ENCODE assay signal across 20 mouse cellular contexts in the genomic region with DNA sequence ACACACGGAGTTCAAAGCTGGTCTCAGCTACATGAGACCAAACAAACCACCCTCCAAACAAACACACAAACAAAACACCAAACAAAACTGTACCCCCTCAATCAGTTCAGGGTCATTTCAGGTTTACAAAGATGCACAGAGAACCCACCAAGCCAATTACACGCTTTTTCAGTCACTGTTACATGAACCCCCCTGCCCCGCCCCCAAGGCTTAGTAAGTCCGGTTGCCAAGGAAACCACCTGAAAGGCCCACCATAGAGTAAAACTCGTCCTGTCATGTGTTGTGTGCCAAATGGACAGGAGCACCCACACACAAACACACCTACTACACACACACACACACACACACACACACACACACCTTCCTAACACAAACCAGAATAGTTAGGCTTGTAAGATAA. TPM values are rescaled to one million over a fixed set of nuclear protein-coding genes. Genes with fewer than 3 reads are reported as not detected.
DNase-seq lines count a peak whose midpoint lies in the region; ATAC-seq lines count a peak whose summit lies in the region.
"Had no signal": no experiment of that assay in that cellular context is flagged by ENCODE, and none has a peak within 500 bp of the region (broad histone marks: within the 10 kb centered on the region; RNA-seq: fewer than 3 reads in every experiment).

No protein-coding gene starts in this region.

- peak; percentile 62 for DNase-seq in forebrain, embryonic 11.5 days (ENCODE audit: low spot score)
- peak; percentile 34 for DNase-seq in neural tube, embryonic 11.5 days (ENCODE audit: low spot score)
- DNase-seq in cerebellum, adult 8-10 months, result no peak
- DNase-seq in cerebellum, postnatal 25 days, result no peak
- DNase-seq: adrenal gland, postnatal 14 days; cerebellum, adult 18-20 months; gastrocnemius, postnatal 36 days; kidney, postnatal 4 days; layer of hippocampus, postnatal 36 days; liver; liver, postnatal 0 days; lung, postnatal 14 days; thymus, postnatal 4 days had no signal

- H3K9ac ChIP-seq in forebrain, embryonic 11.5 days (ENCODE audit: low read length), result no peak overlapping the region
- no peak overlapping the region for H3K9ac ChIP-seq in forebrain, embryonic 16.5 days (replicated peaks; ENCODE audit: low read depth, low read length)
- H3K9ac ChIP-seq in neural tube, embryonic 11.5 days (ENCODE audit: low read length), result no peak overlapping the region
- no peak overlapping the region for H3K9ac ChIP-seq in neural tube, embryonic 15.5 days (replicated peaks)
- H3K9ac ChIP-seq in hindbrain, embryonic 12.5 days, result no peak overlapping the region
- no peak overlapping the region for H3K9ac ChIP-seq in neural tube, embryonic 13.5 days
- H3K9ac ChIP-seq: liver, postnatal 0 days had no signal

- peaks cover 8% of the 10 kb centered on the region; the same call in 1 of the 2 replicates for H3K4me1 ChIP-seq in forebrain, embryonic 11.5 days (replicated peaks; ENCODE audit: control insufficient read depth, insufficient read depth, low read length)
- H3K4me1 ChIP-seq in forebrain, embryonic 16.5 days (replicated peaks; ENCODE audit: control insufficient read depth, insufficient read depth, low read length), result peaks cover 13% of the 10 kb centered on the region
- peaks cover 3% of the 10 kb centered on the region; the same call in 1 of the 2 replicates for H3K4me1 ChIP-seq in neural tube, embryonic 11.5 days (ENCODE audit: control insufficient read depth, insufficient read depth, low read length)
- H3K4me1 ChIP-seq in neural tube, embryonic 15.5 days, result peaks cover 19% of the 10 kb centered on the region
- peaks cover 28% of the 10 kb centered on the region for H3K4me1 ChIP-seq in hindbrain, embryonic 12.5 days
- H3K4me1 ChIP-seq in neural tube, embryonic 13.5 days (replicated peaks), result peaks cover 31% of the 10 kb centered on the region
- H3K4me1 ChIP-seq: megakaryocyte, embryonic 14.5 days had no signal

- H3K9me3 ChIP-seq in forebrain, embryonic 11.5 days (ENCODE audit: control insufficient read depth, low read length), result no peaks in the 10 kb centered on the region
- H3K9me3 ChIP-seq in forebrain, embryonic 16.5 days (ENCODE audit: control insufficient read depth, low read length), result no peaks in the 10 kb centered on the region
- H3K9me3 ChIP-seq in neural tube, embryonic 11.5 days (ENCODE audit: control insufficient read depth, low read length), result no peaks in the 10 kb centered on the region
- no peaks in the 10 kb centered on the region for H3K9me3 ChIP-seq in neural tube, embryonic 15.5 days (replicated peaks)
- H3K9me3 ChIP-seq in hindbrain, embryonic 12.5 days (replicated peaks), result no peaks in the 10 kb centered on the region
- no peaks in the 10 kb centered on the region for H3K9me3 ChIP-seq in neural tube, embryonic 13.5 days
- H3K9me3 ChIP-seq: megakaryocyte, embryonic 14.5 days had no signal

- H3K27me3 ChIP-seq in forebrain, embryonic 11.5 days (ENCODE audit: control insufficient read depth, insufficient read depth, low read length), result no peaks in the 10 kb centered on the region
- H3K27me3 ChIP-seq in forebrain, embryonic 16.5 days (replicated peaks; ENCODE audit: control insufficient read depth, insufficient read depth, low read length), result no peaks in the 10 kb centered on the region
- no peaks in the 10 kb centered on the region for H3K27me3 ChIP-seq in neural tube, embryonic 11.5 days (ENCODE audit: control insufficient read depth, insufficient read depth, low read length)
- H3K27me3 ChIP-seq in neural tube, embryonic 15.5 days (replicated peaks), result no peaks in the 10 kb centered on the region
- peaks cover 10% of the 10 kb centered on the region for H3K27me3 ChIP-seq in hindbrain, embryonic 12.5 days
- H3K27me3 ChIP-seq in neural tube, embryonic 13.5 days, result no peaks in the 10 kb centered on the region
- H3K27me3 ChIP-seq: CH12.LX had no signal

- H3K36me3 ChIP-seq in forebrain, embryonic 11.5 days (ENCODE audit: control insufficient read depth, insufficient read depth, low read length), result no peaks in the 10 kb centered on the region; the same call in 1 of the 2 replicates
- H3K36me3 ChIP-seq in forebrain, embryonic 16.5 days (ENCODE audit: control insufficient read depth, insufficient read depth), result 0 out of 2 replicates have a peak, but pooled peaks cover 3% of the 10 kb centered on the region
- H3K36me3 ChIP-seq in neural tube, embryonic 11.5 days (ENCODE audit: control insufficient read depth, insufficient read depth, low read length), result no peaks in the 10 kb centered on the region; the same call in 1 of the 2 replicates
- H3K36me3 ChIP-seq in neural tube, embryonic 15.5 days, result peaks cover 6% of the 10 kb centered on the region; the same call in 1 of the 2 replicates
- H3K36me3 ChIP-seq in hindbrain, embryonic 12.5 days, result peaks cover 13% of the 10 kb centered on the region; the same call in 1 of the 2 replicates
- H3K36me3 ChIP-seq in neural tube, embryonic 13.5 days, result no peaks in the 10 kb centered on the region

- no peak overlapping the region for H3K4me2 ChIP-seq in forebrain, embryonic 11.5 days (ENCODE audit: low read depth, low read length, severe bottlenecking)
- no peak overlapping the region for H3K4me2 ChIP-seq in forebrain, embryonic 16.5 days (ENCODE audit: low read length)
- H3K4me2 ChIP-seq in neural tube, embryonic 11.5 days (ENCODE audit: low read depth), result no peak overlapping the region
- H3K4me2 ChIP-seq in neural tube, embryonic 15.5 days, result no peak overlapping the region
- H3K4me2 ChIP-seq in hindbrain, embryonic 12.5 days (replicated peaks), result no peak overlapping the region
- H3K4me2 ChIP-seq in neural tube, embryonic 13.5 days, result no peak overlapping the region

- peak; percentile 64; the same call in 1 of the 2 replicates for ATAC-seq in forebrain, embryonic 11.5 days (replicated peaks; ENCODE audit: low FRiP score)
- ATAC-seq in forebrain, embryonic 16.5 days, result no peak
- ATAC-seq in neural tube, embryonic 11.5 days (ENCODE audit: insufficient read depth, low FRiP score, low TSS enrichment), result no peak
- no peak for ATAC-seq in neural tube, embryonic 15.5 days (ENCODE audit: low FRiP score)
- ATAC-seq in hindbrain, embryonic 12.5 days (ENCODE audit: low FRiP score), result peak; percentile 39; the same call in 1 of the 2 replicates
- 0 out of 2 replicates have a peak, but pooled peaks have one; percentile 19 for ATAC-seq in neural tube, embryonic 13.5 days (ENCODE audit: low read depth)
- ATAC-seq: liver, postnatal 0 days had no signal

- no peak overlapping the region for H3K4me3 ChIP-seq in forebrain, embryonic 11.5 days (ENCODE audit: low read depth, low read length)
- H3K4me3 ChIP-seq in forebrain, embryonic 16.5 days (replicated peaks; ENCODE audit: low read length), result no peak overlapping the region
- no peak overlapping the region for H3K4me3 ChIP-seq in neural tube, embryonic 11.5 days (ENCODE audit: low read depth, low read length)
- no peak overlapping the region for H3K4me3 ChIP-seq in neural tube, embryonic 15.5 days (replicated peaks)
- H3K4me3 ChIP-seq in hindbrain, embryonic 12.5 days, result no peak overlapping the region
- H3K4me3 ChIP-seq in neural tube, embryonic 13.5 days, result no peak overlapping the region
- H3K4me3 ChIP-seq: erythroblast, embryonic 14.5 days; megakaryocyte, embryonic 14.5 days had no signal

- H3K27ac ChIP-seq in forebrain, embryonic 11.5 days (ENCODE audit: low read depth, low read length), result no peak overlapping the region
- H3K27ac ChIP-seq in forebrain, embryonic 16.5 days (ENCODE audit: low read length), result no peak overlapping the region
- H3K27ac ChIP-seq in neural tube, embryonic 11.5 days (ENCODE audit: low read depth, low read length), result no peak overlapping the region
- H3K27ac ChIP-seq in neural tube, embryonic 15.5 days (replicated peaks), result no peak overlapping the region
- no peak overlapping the region for H3K27ac ChIP-seq in hindbrain, embryonic 12.5 days
- H3K27ac ChIP-seq in neural tube, embryonic 13.5 days (replicated peaks), result no peak overlapping the region

- 25% methylated on average over 5 of the region's 5 CpGs for WGBS in forebrain, embryonic 11.5 days
- WGBS in forebrain, embryonic 16.5 days, result 13% methylated on average over 5 of the region's 5 CpGs
- 39% methylated on average over 5 of the region's 5 CpGs for WGBS in neural tube, embryonic 11.5 days
- 24% methylated on average over 5 of the region's 5 CpGs for WGBS in neural tube, embryonic 15.5 days
- WGBS in hindbrain, embryonic 12.5 days, result 26% methylated on average over 5 of the region's 5 CpGs
- WGBS in neural tube, embryonic 13.5 days, result 15% methylated on average over 5 of the region's 5 CpGs

RNA-seq across cellular contexts. Expression of a gene that starts 18.4 kb away (rescaled TPM):
- 260 and 266 TPM in 2 replicates for polyA plus RNA-seq in forebrain, embryonic 11.5 days (2014; fragmentation: Nextera tagmentation; extraction: Ambion mirVana)
- 301 and 306 TPM in 2 replicates for polyA plus RNA-seq in forebrain, embryonic 16.5 days (2015; fragmentation: Nextera tagmentation; extraction: Ambion mirVana)
- polyA plus RNA-seq in neural tube, embryonic 11.5 days (2014; fragmentation: Nextera tagmentation; extraction: Ambion mirVana), result 246 and 247 TPM in 2 replicates
- 232 and 258 TPM in 2 replicates for polyA plus RNA-seq in neural tube, embryonic 15.5 days (2015; fragmentation: Nextera tagmentation; extraction: Ambion mirVana)
- 340 and 382 TPM in 2 replicates for polyA plus RNA-seq in hindbrain, embryonic 12.5 days (2016; fragmentation: Nextera tagmentation; extraction: Ambion mirVana)
- 306 and 328 TPM in 2 replicates for polyA plus RNA-seq in neural tube, embryonic 13.5 days (2015; fragmentation: Nextera tagmentation; extraction: Ambion mirVana)
- polyA plus RNA-seq: erythroblast, embryonic 14.5 days had no signal

RNA-seq across cellular contexts. Expression of a gene that starts 50.5 kb away (rescaled TPM):
- polyA plus RNA-seq in forebrain, embryonic 11.5 days (2014; fragmentation: Nextera tagmentation; extraction: Ambion mirVana), result 5.9 and 6.2 TPM in 2 replicates
- 5.6 and 7.6 TPM in 2 replicates for polyA plus RNA-seq in forebrain, embryonic 16.5 days (2015; fragmentation: Nextera tagmentation; extraction: Ambion mirVana)
- polyA plus RNA-seq in neural tube, embryonic 11.5 days (2014; fragmentation: Nextera tagmentation; extraction: Ambion mirVana), result 11.8 and 12.8 TPM in 2 replicates
- 17.3 and 18.2 TPM in 2 replicates for polyA plus RNA-seq in neural tube, embryonic 15.5 days (2015; fragmentation: Nextera tagmentation; extraction: Ambion mirVana)
- polyA plus RNA-seq in hindbrain, embryonic 12.5 days (2016; fragmentation: Nextera tagmentation; extraction: Ambion mirVana), result 6.3 and 7.5 TPM in 2 replicates
- polyA plus RNA-seq in neural tube, embryonic 13.5 days (2015; fragmentation: Nextera tagmentation; extraction: Ambion mirVana), result 10.7 and 14.1 TPM in 2 replicates

Comparison
In these comparisons a context has a peak if more than half of its experiments do, and no peak if none do; other contexts are left out.
1. ATAC-seq: peak in forebrain, embryonic 11.5 days (single experiment), hindbrain, embryonic 12.5 days (single experiment) and neural tube, embryonic 13.5 days (single experiment); none in forebrain, embryonic 16.5 days (single experiment), neural tube, embryonic 11.5 days (single experiment) and neural tube, embryonic 15.5 days (single experiment).
2. DNase-seq: peak in forebrain, embryonic 11.5 days (single experiment) and neural tube, embryonic 11.5 days (single experiment); none in cerebellum, adult 8-10 months (single experiment) and cerebellum, postnatal 25 days (0 of 2).